Mouse (Mus musculus) midbrain, postnatal 0 days (tissue): ENCODE results near the gene Fpgt. TPM values are rescaled to one million over a fixed set of nuclear protein-coding genes. Genes with fewer than 3 reads are reported as not detected.

ENCODE experiments used
- ATAC-seq: fragments of 200-750 bp; cut with Nextera tagmentation; 2 replicates; pipeline ENCODE4 v1.8.0; 2017; ENCODE audit warnings: moderate number of reproducible peaks, mild to moderate bottlenecking, moderate TSS enrichment, moderate library complexity; ENCODE audit not compliant: low FRiP score
- DNase-seq: peaks from one replicate; pipeline ENCODE4 v3.0.0-alpha.2; 2015; ENCODE audit warnings: low spot score
- H3K27ac ChIP-seq: fragments of 300-500 bp; sonication (generic); 2 replicates; pipeline ENCODE4 v1.5.1; 2014; ENCODE audit warnings: low read depth, mild to moderate bottlenecking, low read length, mixed read lengths
- H3K27me3 ChIP-seq: fragments of 300-500 bp; sonication (generic); 2 replicates; pipeline ENCODE4 v1.6.1; 2014; ENCODE audit warnings: low read length, control low read depth, mixed read lengths; ENCODE audit not compliant: insufficient read depth
- H3K36me3 ChIP-seq: fragments of 300-500 bp; sonication (generic); 2 replicates; pipeline ENCODE4 v1.6.1; 2014; ENCODE audit warnings: low read length, control low read depth, mixed read lengths; ENCODE audit not compliant: insufficient read depth
- H3K4me1 ChIP-seq: fragments of 300-500 bp; sonication (generic); 2 replicates; pipeline ENCODE4 v1.6.1; 2014; ENCODE audit warnings: mild to moderate bottlenecking, control low read depth, antibody characterized with exemption, low read length, mixed read lengths; ENCODE audit not compliant: insufficient read depth
- H3K4me2 ChIP-seq: fragments of 300-500 bp; sonication (generic); 2 replicates; pipeline ENCODE4 v1.6.1; 2014; ENCODE audit warnings: low read depth, mild to moderate bottlenecking, low read length, mixed read lengths; ENCODE audit not compliant: poor library complexity, severe bottlenecking
- H3K4me3 ChIP-seq: fragments of 300-500 bp; sonication (generic); 2 replicates; pipeline ENCODE4 v1.5.1; 2014; ENCODE audit warnings: low read depth, mild to moderate bottlenecking, low read length, moderate library complexity
- H3K9ac ChIP-seq: fragments of 300-500 bp; sonication (generic); replicated peaks from 2 replicates; pipeline ENCODE4 v1.6.1; 2014; ENCODE audit warnings: mild to moderate bottlenecking, low read length, moderate library complexity, mixed read lengths; ENCODE audit not compliant: poor library complexity, severe bottlenecking
- H3K9me3 ChIP-seq: fragments of 300-500 bp; sonication (generic); 2 replicates; pipeline ENCODE4 v1.6.1; 2016; ENCODE audit warnings: low read length, control low read depth
- CTCF ChIP-seq: IDR thresholded peaks from 2 replicates; pipeline ENCODE4 v1.5.1; 2016; ENCODE audit warnings: antibody characterized with exemption, mild to moderate bottlenecking
- WGBS: fragments of 180-500 bp; shearing (Covaris S2); extraction: QIAGEN DNeasy Blood & Tissue Kit; methylation state at CpG from one replicate; pipeline ENCODE4 v1.1.7; 2014; 5-methylcytosine and 5-hydroxymethylcytosine counted together
- polyA plus RNA-seq: library from polyadenylated mRNA; unstranded; fragments of >200 nt; fragmentation: Nextera tagmentation; extraction: Ambion mirVana; gene quantifications from 2 replicates; pipeline ENCODE4 v1.2.1, GENCODE M21; 2015
- total RNA-seq: library from RNA; depleted of rRNA; stranded (reverse); fragments of >200 nt; gene quantifications from 2 replicates; pipeline ENCODE4 v1.2.3, GENCODE M21; 2014; rRNA removed

Fpgt gene
- 21.2 and 28.7 TPM in 2 replicates for total RNA-seq
- 14.0 and 16.6 TPM in 2 replicates for polyA plus RNA-seq

- Histone ChIP-seq H3K27me3 (no peaks in the 10 kb centered on the region), H3K36me3 (no peaks in the 10 kb centered on the region), H3K27ac (peak within 1 kb of the TSS; percentile 92), H3K4me3 (peak within 1 kb of the TSS; percentile 44), H3K9me3 (no peaks in the 10 kb centered on the region), H3K9ac (peak within 1 kb of the TSS; percentile 67), H3K4me1 (peaks cover 3% of the 10 kb centered on the region; the same call in 1 of the 2 replicates), H3K4me2 (peak within 1 kb of the TSS; percentile 45)
- WGBS: under 1% methylated on average over 44 of the region's 47 CpGs
- peak; percentile 32; the same call in 1 of the 2 replicates for TF ChIP-seq CTCF
- ATAC-seq (peak; percentile 99), DNase-seq (peak; percentile 97)
These were observed at the start of gene Fpgt, which contains the start of gene Lrriq3 for GRCm38 (mm10) chr3:155093116-155093956. Fpgt (minus strand) TSS chr3:155093403. Lrriq3 (plus strand) TSS chr3:155093434.

DNA sequence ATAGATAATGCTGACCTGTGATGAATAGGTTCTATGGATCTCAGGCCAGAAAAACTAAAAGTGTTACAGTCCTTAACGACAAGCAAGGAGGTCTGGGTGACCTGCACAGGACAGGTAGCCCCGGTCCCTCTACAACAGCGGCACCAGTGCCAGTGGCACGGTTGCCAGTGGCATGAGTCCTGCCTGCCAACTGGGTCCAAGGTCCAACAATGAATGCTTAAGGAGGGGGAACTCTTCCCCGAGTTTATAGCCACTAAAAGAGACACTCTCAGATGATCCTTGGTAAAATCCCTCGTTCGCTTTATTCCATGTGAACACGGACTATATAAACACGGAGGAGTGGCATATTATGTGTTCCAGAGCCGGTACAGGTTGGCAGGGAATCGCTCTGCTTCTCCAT is 47.8 kb upstream of the Fpgt start:
- Histone ChIP-seq H3K27me3 (no peaks in the 10 kb centered on the region), H3K4me3 (no peak overlapping the region), H3K27ac (no peak overlapping the region), H3K36me3 (no peaks in the 10 kb centered on the region), H3K4me1 (no peaks in the 10 kb centered on the region), H3K9ac (no peak overlapping the region), H3K9me3 (no peaks in the 10 kb centered on the region), H3K4me2 (no peak overlapping the region)
- WGBS: 91% methylated on average over 11 of the region's 11 CpGs
- no peak for TF ChIP-seq CTCF
- ATAC-seq (no peak), DNase-seq (no peak)

- Histone ChIP-seq H3K9me3 (no peaks in the 10 kb centered on the region), H3K27ac (no peak overlapping the region), H3K4me2 (no peak overlapping the region), H3K4me3 (no peak overlapping the region), H3K36me3 (no peaks in the 10 kb centered on the region), H3K9ac (no peak overlapping the region), H3K27me3 (no peaks in the 10 kb centered on the region), H3K4me1 (no peaks in the 10 kb centered on the region)
- 88% methylated on average over 5 of the region's 5 CpGs for WGBS
- no peak for TF ChIP-seq CTCF
- ATAC-seq (no peak), DNase-seq (no peak)
These were observed 44.5 kb upstream of the Fpgt start for GRCm38 (mm10) chr3:155137737-155138136.

- Histone ChIP-seq H3K27me3 (no peaks in the 10 kb centered on the region), H3K9me3 (no peaks in the 10 kb centered on the region), H3K9ac (no peak overlapping the region), H3K4me1 (no peaks in the 10 kb centered on the region), H3K36me3 (no peaks in the 10 kb centered on the region), H3K27ac (no peak overlapping the region), H3K4me3 (no peak overlapping the region), H3K4me2 (no peak overlapping the region)
- no peak for TF ChIP-seq CTCF
- 79% methylated on average over 1 of the region's 1 CpGs for WGBS
- DNase-seq (no peak), ATAC-seq (no peak)
These were observed 12.8 kb upstream of the Fpgt start for GRCm38 (mm10) chr3:155105957-155106356.

GRCm38 (mm10) chr3:155099266-155099665 is 6.1 kb upstream of the Fpgt start:
- Histone ChIP-seq H3K4me3 (no peak overlapping the region), H3K27me3 (no peaks in the 10 kb centered on the region), H3K4me2 (no peak overlapping the region), H3K27ac (no peak overlapping the region), H3K4me1 (no peaks in the 10 kb centered on the region), H3K9me3 (no peaks in the 10 kb centered on the region), H3K9ac (no peak overlapping the region), H3K36me3 (no peaks in the 10 kb centered on the region)
- 87% methylated on average over 1 of the region's 1 CpGs for WGBS
- ATAC-seq: no peak
- no peak for DNase-seq
- no peak for TF ChIP-seq CTCF

- H3K9me3 ChIP-seq: no peaks in the 10 kb centered on the region
- H3K4me3 ChIP-seq: peak overlapping the region; percentile 44; the same call in 1 of the 2 replicates
- DNase-seq: no peak
- peaks cover 4% of the 10 kb centered on the region; the same call in 1 of the 2 replicates for H3K36me3 ChIP-seq
- H3K4me2 ChIP-seq: peak overlapping the region; percentile 45
- H3K27ac ChIP-seq: no peak overlapping the region
- peaks cover 3% of the 10 kb centered on the region; the same call in 1 of the 2 replicates for H3K4me1 ChIP-seq
- ATAC-seq: no peak
- H3K27me3 ChIP-seq: no peaks in the 10 kb centered on the region
- TF ChIP-seq CTCF: no peak
- H3K9ac ChIP-seq: no peak overlapping the region
- WGBS: 97% methylated on average over 6 of the region's 6 CpGs
These were observed 1.1 kb downstream of the Fpgt start for GRCm38 (mm10) chr3:155092081-155092480.
